Mouse (Mus musculus): Measurements from ENCODE around the gene Traf1.

- no peak for TF ChIP-seq CTCF (IDR thresholded peaks at IDR 0.05; ENCODE audit: low read depth, low read length)
- no peak for TF ChIP-seq GATA1 (IDR thresholded peaks at IDR 0.05; ENCODE audit: borderline replicate concordance, low read length)
- no peak for TF ChIP-seq POLR2AphosphoS5 (IDR thresholded peaks at IDR 0.05; ENCODE audit: insufficient replicate concordance, low read depth, low read length)
- no peak for TF ChIP-seq TAL1 (conservative IDR thresholded peaks at IDR 0.05; ENCODE audit: low read depth, low read length)
- TF ChIP-seq GATA2 (IDR thresholded peaks at IDR 0.05; ENCODE audit: borderline replicate concordance, low read depth, low read length), result no peak
Measured at GRCm38 (mm10) chr2:34966243-34966934, 4.8 kb upstream of the Traf1 start.

All from G1E (cell line).